Mouse (Mus musculus): ENCODE measurements at regions not wholly inside any gene's neighbourhood (a gene's known extent, or its start where the extent isn't known, plus 50 kb on each side); places are given as distances from the start of the nearest gene placed in this dataset.

DNA sequence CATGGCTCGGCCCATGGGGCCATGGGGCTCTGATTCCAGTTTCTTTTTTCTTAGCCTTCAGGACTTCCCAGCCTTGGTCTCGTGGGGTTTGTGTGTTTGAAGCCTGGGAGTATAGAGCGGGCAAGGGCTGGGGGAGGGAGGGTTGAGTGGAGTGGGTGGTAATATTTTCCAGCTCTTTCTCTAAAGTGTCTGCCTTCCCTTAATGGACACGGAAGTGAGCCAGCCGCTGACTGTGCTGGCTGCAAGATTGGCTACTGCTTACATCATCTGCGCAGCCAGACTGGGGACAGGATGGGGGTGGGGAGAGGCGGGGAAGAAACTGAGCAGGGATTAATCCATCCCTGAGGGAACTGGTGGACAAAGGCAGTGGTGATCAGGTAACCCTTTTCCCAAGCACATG is 52.3 kb downstream of the Tnp1 start:
- ATAC-seq (ENCODE audit: low TSS enrichment) = peak; percentile 73

DNA sequence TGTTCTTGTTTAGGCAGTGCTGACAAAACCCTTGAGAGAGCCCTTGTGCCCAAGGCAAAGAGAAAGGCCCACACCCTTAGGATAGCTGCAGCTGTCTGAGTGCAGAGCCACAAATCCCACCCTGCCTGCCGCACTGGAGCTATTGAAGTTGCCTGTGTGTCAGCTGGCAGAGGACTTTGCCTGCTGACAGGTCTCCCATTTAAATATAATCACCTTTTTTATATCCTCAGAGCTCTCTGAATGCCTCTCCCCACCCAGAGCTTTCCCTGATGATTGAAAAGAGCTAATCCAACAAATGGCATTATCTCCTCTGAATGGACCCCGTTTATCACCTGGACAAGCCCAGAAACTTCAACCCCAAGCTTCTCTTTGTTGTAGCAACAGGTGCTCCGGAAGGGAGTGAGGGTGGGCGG is 55.5 kb downstream of the Tnp1 start:
- ATAC-seq (ENCODE audit: low TSS enrichment) = no peak

DNA sequence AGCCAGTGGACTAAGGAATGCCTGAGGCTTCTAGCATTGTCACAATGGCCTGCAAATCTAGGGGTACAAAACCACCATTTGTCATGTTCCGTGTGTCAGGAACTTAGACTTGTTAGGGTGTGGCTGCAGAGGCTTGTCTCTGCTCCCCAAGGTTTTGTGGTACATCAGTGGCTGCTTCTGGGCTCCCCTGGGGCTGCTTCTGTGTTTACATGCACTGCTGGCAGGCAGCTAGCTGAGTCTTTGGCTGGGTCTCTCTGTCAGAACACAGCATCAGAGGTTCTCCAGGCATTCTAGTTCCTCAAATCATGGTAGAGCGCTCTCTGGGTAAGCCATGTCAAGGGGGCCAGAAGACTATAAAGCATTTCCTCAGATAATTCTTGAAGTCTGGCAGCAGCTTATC is 60.3 kb downstream of the Tnp1 start:
- ATAC-seq (ENCODE audit: low TSS enrichment) = no peak

DNA sequence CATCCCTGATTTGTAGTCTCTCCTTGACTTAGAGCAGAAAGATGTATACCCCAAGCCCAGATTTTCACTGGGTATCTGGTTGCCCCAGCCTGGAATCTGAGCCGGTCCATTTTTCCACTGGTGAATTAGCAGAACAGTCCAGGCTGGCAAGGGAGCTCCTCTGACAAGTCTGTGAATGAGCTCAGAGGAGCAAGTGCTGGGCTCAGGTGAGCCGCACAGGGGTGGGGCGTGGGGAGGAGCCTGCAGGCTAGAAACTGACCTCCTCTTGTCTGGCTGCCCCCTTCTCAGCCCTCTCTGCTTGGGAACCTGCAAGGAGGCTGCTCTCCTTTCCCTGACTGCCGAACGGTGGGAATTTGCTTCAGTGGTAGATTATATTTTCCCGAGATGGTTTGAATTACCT is 62.8 kb downstream of the Tnp1 start:
- no peak for ATAC-seq (ENCODE audit: low TSS enrichment)

DNA sequence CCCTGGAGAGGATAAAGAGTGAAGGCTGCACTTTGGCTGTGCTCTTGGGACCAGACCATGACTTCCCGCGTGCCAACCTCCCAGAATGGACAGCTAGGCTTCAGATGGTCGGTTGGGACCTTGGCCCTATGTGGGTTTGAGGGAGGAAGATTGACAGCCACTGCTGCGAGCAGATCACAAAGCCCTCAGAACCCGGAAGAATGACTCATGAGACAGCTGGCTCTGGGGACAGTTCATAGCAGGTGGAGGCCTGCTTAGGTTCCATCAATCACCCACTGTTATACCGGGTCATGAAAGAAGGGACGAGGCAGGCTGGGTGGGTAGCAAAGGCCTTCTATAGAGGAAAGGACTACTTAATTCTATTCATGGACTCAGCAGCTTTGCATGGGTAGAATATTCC is 63.9 kb downstream of the Tnp1 start:
- ATAC-seq (ENCODE audit: low TSS enrichment) = no peak

DNA sequence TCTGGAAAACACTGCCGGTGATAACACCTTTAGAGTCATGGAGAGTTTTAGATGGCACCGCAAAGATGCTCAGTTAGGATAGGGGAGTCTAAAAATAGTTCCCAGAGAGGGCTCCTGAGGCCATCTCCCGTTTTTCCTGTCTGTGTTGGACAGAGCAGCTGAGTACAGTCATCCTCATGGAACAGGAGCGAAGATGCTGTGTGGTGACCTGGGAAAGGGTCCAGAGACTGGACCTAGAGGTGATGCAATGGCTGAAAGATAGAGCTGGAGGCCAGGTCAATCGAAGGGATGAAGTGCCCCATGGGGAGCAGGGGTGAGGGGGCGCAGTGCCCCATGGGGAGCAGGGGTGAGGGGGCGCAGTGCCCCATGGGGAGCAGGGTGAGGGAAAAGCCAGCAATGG is 64.3 kb downstream of the Tnp1 start:
- no peak for ATAC-seq (ENCODE audit: low TSS enrichment)

DNA sequence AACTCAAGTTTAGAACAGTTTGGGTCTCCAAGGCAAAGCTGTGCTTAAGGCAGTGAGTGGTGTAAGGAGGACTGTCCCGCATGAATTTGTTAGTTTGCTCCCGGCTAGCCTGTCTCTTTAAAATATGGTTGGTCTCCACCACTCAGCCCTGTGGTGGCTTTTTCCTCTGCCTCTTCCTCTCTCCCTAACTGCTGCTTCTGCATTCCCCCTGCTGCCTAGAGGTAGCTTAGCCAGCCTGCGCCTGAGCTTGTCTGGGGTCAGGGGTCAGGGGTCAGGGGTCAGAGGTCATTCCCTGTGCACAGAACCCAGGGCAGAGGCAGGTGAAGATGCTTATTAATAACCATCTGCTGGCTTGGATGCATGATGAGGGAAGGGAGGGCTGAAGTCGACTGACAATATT is 69.5 kb downstream of the Tnp1 start:
- no peak for ATAC-seq (ENCODE audit: low TSS enrichment)

DNA sequence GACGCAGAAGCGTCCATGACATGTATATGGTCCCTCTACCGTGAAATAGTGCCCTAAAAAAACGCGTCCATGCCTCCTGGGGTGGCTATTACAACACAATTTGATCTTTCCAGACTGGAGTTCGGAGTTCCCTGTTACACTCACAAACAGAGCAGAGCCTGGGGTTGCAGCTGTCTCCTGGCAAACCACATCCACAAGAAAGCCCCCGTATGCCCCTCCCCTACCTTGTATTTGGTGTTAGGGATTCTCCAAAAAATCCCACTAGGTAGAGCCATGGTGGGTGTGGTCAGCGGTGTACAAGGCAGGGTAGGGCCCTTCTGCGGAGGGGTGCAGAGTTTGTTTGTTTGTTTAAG is 70.0 kb downstream of the Tnp1 start:
- no peak for ATAC-seq (ENCODE audit: low TSS enrichment)

DNA sequence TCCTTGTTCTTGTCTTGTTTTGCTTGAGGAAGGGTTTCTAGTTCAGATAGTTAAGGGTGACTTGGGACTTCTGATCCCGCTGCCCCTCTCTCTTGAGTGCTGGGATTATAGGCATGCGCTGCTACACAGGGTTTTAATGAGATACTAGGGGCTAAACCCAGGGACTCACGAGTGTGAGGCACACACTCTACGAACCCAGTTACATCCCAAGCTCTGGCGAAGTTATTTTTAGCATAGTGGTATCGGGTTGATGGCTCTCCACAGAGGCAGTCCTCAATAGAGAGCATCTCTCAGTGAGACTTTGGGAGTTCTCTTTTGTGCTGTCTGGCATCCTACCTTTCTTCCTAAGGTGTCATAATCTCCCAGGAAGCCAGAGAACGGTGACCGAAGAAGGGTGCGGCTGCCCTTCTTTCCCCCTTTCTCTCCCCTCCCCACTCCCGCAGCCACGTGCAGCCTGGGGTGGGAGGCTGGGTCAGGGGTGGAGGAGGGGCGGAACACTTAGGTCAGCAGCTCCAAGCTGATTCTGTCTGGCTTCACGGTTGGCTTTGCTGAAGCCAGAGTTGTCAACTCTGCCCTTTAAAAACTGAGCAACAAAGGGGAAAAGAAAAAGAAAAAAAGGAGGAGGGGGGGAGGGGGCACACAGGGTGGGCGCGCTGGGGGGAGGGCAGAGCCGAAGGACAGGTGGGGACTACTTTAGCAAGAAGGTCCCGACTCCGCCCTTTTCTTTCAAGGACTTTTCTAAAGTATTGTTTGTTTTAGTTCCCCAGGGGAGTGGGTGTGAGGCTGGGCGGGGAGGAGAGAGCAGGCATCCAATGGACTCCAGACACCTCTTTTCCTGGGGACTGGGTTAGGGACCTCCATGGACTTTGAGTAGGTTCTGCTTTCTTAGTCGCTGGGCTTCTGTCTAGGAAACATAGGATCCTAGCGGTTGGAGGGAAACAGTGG is 70.4 kb upstream of the Igfbp5 start:
- no peak for ATAC-seq (ENCODE audit: low TSS enrichment)

DNA sequence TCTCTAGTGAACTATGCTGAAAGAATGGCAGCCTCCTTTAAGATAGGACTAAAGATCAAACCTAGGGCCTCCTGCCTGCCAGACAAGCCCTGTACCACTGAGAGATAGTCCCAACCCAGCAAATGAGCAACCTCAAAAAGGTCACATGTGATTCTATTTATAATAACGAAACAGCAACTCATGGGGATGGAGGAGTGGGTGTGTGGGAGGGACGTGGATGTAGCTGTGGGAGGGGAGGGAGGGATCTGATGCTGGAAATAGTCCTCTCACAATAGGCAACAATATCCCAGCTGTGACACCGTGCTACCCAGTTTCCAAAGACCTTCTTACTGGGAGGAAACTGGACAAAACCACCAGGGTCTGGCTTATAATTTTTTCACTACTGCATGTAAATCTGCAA is 69.5 kb upstream of the Igfbp5 start:
- ATAC-seq (ENCODE audit: low TSS enrichment) = no peak

DNA sequence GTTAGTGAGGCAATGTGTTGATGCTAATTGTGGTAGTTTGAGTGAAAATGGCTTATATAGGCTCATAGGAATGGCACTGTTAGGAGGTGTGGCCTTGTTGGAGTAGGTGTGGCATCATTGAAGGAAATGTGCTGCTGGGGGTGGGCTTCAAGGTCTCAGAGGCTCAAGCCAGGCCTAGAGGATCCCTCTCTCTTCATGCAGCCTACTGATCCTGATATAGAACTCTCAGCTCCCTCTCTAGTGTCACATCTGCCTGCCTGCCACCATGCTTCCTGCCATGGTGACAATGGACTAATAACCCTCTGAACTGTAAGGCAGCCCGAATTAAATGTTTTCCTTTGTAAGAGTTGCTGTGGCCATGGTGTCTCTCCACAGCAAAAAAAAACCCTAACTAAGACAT is 68.4 kb upstream of the Igfbp5 start:
- no peak for ATAC-seq (ENCODE audit: low TSS enrichment)

DNA sequence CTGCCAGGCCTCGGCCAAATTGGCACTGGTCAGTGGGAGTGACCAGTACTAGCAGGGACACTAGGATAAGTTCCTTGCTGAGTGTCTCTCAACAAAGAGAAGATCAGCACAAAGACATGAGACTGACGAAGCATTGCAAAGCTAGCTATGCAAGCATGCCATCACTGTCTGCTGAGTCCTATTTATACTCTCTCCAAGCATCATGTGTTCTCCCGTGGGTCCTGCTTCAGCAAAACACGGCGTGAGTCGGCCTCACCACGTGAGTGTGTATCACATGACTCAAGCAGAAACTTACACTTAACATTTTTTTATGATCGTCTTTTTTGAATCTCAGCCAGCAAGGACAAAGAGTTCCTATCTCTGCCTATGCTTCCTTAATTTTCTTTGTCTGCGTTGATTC is 67.7 kb upstream of the Igfbp5 start:
- ATAC-seq (ENCODE audit: low TSS enrichment) = peak; percentile 66

DNA sequence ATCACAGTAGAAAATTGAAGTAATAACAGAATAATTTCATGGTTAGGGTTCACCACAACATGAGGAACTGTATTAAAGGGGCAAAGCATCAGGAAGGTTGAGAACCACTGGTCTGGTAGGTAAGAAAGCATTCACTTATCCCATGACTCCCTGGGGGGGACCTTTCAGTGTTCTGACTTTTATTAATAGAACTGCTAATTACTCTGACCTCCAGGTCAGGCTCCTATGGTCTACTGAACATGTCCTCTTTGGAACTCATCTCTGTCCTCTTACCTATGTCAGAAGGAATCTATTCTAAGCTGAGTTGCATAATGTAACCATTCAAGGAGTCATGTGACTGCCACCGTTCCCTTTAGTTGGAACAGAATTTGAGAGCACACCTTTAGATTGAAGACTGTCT is 65.3 kb upstream of the Igfbp5 start:
- no peak for ATAC-seq (ENCODE audit: low TSS enrichment)

DNA sequence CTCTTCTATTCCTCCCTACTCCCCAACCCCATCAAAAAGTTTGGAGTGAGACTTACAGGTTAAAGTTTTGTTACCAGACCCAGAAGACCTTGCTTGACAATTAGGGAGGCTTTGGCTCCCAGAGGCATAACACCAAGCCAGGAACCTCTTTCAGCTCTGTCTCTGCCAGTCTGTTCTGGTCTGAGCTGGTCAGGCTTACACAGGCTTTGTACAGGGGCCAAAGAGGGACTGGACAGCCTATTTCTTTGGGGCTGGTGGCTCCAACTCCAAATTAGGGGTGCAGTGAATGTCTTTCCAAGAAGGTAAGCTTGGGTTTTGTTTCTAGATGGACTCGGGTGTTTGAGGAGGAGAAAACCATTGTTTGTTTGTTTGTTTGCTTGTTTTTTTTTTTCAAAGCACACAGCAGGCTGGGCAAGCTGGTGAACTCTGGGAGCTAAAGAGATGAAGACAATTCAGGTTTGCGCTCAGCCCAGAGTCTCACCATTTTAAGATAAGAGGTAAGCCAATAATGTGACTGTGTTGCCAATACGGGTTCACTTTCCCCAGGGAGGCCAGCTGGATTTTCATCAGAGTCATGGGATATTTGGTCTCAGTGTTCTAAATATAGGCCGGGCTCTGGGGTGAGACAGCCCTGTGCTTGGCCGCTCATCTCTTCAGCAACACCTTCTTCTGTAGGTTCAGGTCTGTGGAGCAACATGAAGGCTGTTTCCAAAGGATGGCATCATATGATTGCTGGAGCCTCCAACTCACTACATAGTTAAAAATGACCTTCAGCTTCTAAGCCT is 62.2 kb upstream of the Igfbp5 start:
- ATAC-seq (ENCODE audit: low TSS enrichment) = peak; percentile 69

DNA sequence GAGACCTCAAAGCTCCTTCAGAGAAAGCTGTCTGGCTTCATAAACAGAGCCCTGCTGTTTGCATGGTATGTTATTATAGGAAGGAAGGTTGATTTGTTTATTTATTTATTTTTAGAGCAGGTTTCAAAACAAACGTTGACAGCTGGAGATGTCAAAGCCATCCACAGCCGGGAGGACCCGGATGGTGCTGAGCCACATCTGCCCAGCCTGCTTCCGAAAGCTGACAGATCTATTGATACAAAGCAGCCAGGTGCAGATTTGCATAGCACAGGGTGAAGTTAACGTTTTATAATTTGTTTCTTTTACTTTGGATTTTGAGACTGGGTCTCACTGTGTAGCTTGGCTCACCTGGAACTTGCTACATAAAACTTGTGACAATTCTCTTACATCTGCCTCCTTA is 61.5 kb upstream of the Igfbp5 start:
- ATAC-seq (ENCODE audit: low TSS enrichment) = no peak

DNA sequence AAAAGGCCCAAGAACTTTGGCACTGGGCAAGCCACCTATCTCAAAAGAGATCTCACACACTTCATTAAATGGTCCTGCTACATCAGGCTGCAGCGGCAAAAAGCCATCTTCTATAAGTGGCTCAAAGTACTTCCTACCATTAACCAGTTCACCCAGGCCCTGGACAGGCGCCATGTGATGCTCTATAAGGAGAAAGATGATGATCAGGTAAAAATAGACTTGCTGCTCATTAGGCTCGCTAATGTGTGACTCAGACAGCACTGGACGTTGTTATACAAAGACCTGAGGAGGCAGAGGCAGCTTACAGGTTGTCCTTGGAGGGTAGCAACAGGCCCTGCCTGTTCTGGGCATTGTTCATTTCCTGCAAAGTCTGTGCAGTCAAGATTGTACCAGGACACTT is 60.4 kb upstream of the Igfbp5 start:
- ATAC-seq (ENCODE audit: low TSS enrichment) = no peak

DNA sequence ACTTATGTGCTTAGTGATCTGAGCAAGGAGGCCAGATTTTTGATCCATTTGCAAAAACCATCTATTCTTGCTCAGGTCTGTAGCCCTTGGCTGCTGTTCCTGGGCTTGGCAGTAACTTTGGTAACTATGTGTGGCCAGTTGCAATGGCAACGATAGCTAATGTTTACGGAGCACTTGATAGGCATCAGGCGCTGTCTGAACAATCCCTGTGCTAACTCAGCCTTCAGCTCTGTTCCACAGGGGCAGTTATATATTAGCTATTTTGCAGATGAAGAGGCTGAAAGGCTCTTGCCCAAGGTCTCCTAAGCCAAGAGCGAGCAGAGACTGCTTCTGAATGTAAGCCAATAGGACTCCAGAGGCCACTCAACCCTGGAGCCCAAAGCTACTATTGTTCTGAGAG is 55.1 kb upstream of the Igfbp5 start:
- ATAC-seq (ENCODE audit: low TSS enrichment) = no peak

All from frontal cortex, adult (tissue).